Mouse (Mus musculus): ENCODE results near the gene Pcgf5. TPM values are rescaled to one million over a fixed set of nuclear protein-coding genes. Genes with fewer than 3 reads are reported as not detected.

Pcgf5 gene
- total RNA-seq, 2 experiments from 2014 or later: 19.1 to 26.7 TPM

DNA sequence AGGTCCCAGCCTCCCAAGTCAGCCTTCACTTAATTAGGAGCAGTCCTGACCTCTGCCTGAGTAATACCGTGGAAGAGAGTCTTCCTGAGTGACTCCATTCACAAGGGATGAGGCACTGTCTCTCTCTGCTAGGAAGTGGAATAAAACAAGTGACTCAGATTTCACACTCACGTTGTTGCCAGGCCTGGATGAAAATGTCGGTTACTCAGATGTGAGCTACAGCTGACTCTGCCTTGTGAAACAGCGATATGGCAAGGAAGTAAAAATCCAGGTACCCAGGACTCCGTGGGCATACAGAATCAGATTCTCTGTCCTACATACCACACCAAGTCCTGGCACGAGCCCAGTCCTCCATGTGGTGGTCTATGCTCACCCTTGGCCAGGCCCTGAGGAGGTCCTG, 142.8 kb downstream of the Pcgf5 start:
- DNase-seq: no peak

DNA sequence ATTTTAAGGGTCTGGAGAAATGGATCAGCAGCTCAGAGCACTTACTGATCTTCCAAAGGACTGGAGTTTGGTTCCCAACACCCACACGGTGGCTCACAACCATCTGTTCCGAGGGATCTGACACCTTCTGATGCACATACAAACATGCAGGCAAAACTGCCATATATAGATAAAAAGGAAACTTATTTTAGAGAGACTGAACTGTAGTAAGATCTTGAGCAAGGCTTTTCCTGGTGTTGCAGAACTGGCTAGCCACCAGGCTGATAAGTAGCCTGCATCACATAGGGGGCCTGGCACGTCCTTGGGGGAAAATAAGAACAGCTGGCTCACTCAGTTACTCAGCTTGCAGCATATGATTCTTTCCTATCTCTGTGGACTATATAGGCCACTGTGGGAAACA, 147.4 kb downstream of the Pcgf5 start:
- DNase-seq: no peak

DNA sequence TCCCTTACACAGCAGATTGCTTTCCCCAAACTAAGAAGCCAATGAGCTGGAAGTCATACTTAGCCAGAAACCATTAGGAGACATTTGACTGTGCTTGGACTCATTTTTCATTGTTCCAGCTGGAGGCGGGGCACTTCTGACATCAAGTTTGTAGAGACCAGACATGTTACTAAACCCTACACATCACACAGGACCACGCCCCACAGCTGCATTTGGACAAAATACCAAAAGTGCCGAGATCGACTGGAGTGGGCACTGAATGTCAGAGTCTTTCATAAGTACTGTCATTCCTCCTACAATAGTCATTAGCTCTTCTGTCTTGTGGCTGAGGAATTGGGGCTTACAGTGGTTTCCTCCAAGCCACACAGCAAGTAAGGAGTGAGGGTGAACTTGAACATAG, 148.4 kb downstream of the Pcgf5 start:
- no peak for DNase-seq

DNA sequence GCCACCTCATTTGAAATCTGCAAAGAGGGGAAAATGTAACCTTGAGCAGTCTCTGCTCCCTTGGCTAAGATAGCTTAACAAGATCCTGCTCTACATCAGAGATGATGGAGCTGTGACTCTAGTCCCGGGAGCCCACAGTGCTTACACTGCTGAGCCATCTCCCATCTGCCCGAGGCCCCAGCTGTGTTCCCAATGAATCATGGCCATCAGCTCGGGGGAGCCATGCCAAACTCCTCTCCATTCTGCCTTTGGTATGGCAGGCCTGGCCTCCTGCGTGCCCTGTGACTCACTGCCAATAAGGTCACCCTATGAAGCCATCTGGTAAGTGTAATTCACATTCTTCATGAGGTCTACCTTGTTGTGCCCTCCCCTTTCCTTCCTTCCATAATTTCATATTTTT, 149.0 kb downstream of the Pcgf5 start:
- DNase-seq: peak; percentile 75

DNA sequence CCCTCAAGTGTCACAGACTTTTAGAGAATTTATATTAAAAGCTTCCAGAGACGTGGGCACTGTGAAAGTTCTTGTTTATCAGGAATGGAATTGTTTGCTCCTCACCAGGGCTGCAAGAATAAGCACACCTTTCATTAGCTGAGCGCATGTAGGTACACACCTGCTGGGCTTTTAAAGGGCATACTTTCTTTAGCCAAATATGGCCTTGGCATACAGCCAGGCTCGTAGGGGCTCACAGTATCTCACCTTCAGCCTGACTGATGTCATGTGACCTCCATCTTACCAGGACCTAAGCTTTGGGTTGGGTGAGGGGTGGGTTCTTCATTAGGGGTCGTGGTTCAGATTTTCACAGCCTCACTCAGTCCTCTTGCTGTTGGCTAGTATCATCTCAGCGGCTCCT, 149.6 kb downstream of the Pcgf5 start:
- DNase-seq: no peak

DNA sequence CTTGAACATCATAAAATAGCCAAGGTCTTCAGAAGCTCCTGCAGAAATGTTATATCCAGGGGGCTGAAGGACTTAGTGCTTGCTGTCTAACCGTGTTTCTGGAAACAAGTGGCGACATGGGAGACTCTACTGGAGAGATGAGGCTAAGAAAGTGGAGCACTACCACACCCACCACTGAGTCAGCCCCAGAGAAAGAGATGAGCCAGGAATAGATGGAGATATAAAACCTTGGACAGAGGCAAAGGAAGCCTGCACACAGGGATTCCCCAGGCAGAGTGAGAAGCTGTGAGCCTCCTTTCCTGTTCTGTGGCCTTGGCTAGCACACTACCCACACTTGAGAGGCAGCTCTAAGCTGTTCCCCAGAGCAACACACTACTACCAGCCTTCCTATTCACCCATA, 156.6 kb downstream of the Pcgf5 start:
- no peak for DNase-seq

Other genes starting within 250 kb of the Pcgf5 start
- gene Ankrd1, start 228.2 kb upstream of the Pcgf5 start, total RNA-seq (2021): 1 to 10 TPM in 1 of 2 experiments, under 1 TPM in 1; 0.66 to 1.5 TPM
- 1 to 10 TPM; 2.4 to 2.6 TPM for gene Hectd2, start 206.3 kb downstream of the Pcgf5 start, total RNA-seq (2021)

All from adrenal gland, postnatal 10 days (tissue).